Mouse (Mus musculus): ENCODE measurements at regions not wholly inside any gene's neighbourhood (a gene's known extent, or its start where the extent isn't known, plus 50 kb on each side); places are given as distances from the start of the nearest gene placed in this dataset.

GRCm38 (mm10) chr17:47207471-47207870, 161.2 kb upstream of the Mrps10 start:
- WGBS = 97% methylated on average over 4 of the region's 4 CpGs
- Histone ChIP-seq H3K36me3 (ENCODE audit: control insufficient read depth, insufficient read depth, low read length) (no peaks in the 10 kb centered on the region), H3K4me1 (replicated peaks; ENCODE audit: control insufficient read depth, insufficient read depth, low read length) (peaks cover 32% of the 10 kb centered on the region), H3K27ac (ENCODE audit: control insufficient read depth, insufficient read depth, low read length) (no peak overlapping the region), H3K27me3 (ENCODE audit: control insufficient read depth, insufficient read depth, low read length) (no peaks in the 10 kb centered on the region), H3K4me3 (ENCODE audit: control insufficient read depth, insufficient read depth, low read length) (no peak overlapping the region)
- TF ChIP-seq CTCF (IDR thresholded peaks at IDR 0.05; ENCODE audit: borderline replicate concordance, control insufficient read depth, extremely low read depth, insufficient read depth, low read length, poor library complexity) (no peak), POLR2A (IDR thresholded peaks at IDR 0.05; ENCODE audit: control insufficient read depth, extremely low read depth, insufficient read depth, low read length, poor library complexity) (no peak)
- DNase-seq = no peak

- Histone ChIP-seq H3K36me3 (ENCODE audit: control insufficient read depth, insufficient read depth, low read length) (no peaks in the 10 kb centered on the region), H3K4me1 (replicated peaks; ENCODE audit: control insufficient read depth, insufficient read depth, low read length) (peaks cover 25% of the 10 kb centered on the region), H3K27ac (ENCODE audit: control insufficient read depth, insufficient read depth, low read length) (peak overlapping the region; percentile 43), H3K27me3 (ENCODE audit: control insufficient read depth, insufficient read depth, low read length) (no peaks in the 10 kb centered on the region), H3K4me3 (ENCODE audit: control insufficient read depth, insufficient read depth, low read length) (no peak overlapping the region)
- TF ChIP-seq POLR2A (IDR thresholded peaks at IDR 0.05; ENCODE audit: control insufficient read depth, extremely low read depth, insufficient read depth, low read length, poor library complexity) (no peak), CTCF (IDR thresholded peaks at IDR 0.05; ENCODE audit: borderline replicate concordance, control insufficient read depth, extremely low read depth, insufficient read depth, low read length, poor library complexity) (no peak)
- DNase-seq = no peak
- WGBS = 13% methylated on average over 7 of the region's 7 CpGs
These were observed 164.1 kb upstream of the Mrps10 start for GRCm38 (mm10) chr17:47204470-47205162.

GRCm38 (mm10) chr17:47199206-47199605, 169.5 kb upstream of the Mrps10 start:
- peaks cover 19% of the 10 kb centered on the region for H3K4me1 ChIP-seq (replicated peaks; ENCODE audit: control insufficient read depth, insufficient read depth, low read length)
- no peaks in the 10 kb centered on the region for H3K36me3 ChIP-seq (ENCODE audit: control insufficient read depth, insufficient read depth, low read length)
- no peaks in the 10 kb centered on the region for H3K27me3 ChIP-seq (ENCODE audit: control insufficient read depth, insufficient read depth, low read length)
- no peak overlapping the region for H3K4me3 ChIP-seq (ENCODE audit: control insufficient read depth, insufficient read depth, low read length)
- TF ChIP-seq CTCF (IDR thresholded peaks at IDR 0.05; ENCODE audit: borderline replicate concordance, control insufficient read depth, extremely low read depth, insufficient read depth, low read length, poor library complexity) (no peak), POLR2A (IDR thresholded peaks at IDR 0.05; ENCODE audit: control insufficient read depth, extremely low read depth, insufficient read depth, low read length, poor library complexity) (no peak)
- DNase-seq = no peak
- WGBS = 87% methylated on average over 10 of the region's 10 CpGs
- no peak overlapping the region for H3K27ac ChIP-seq (ENCODE audit: control insufficient read depth, insufficient read depth, low read length)

- no peak for DNase-seq
- TF ChIP-seq POLR2A (IDR thresholded peaks at IDR 0.05; ENCODE audit: control insufficient read depth, extremely low read depth, insufficient read depth, low read length, poor library complexity) (no peak), CTCF (IDR thresholded peaks at IDR 0.05; ENCODE audit: borderline replicate concordance, control insufficient read depth, extremely low read depth, insufficient read depth, low read length, poor library complexity) (no peak)
- WGBS = 85% methylated on average over 7 of the region's 7 CpGs
- Histone ChIP-seq H3K27ac (ENCODE audit: control insufficient read depth, insufficient read depth, low read length) (no peak overlapping the region), H3K36me3 (ENCODE audit: control insufficient read depth, insufficient read depth, low read length) (no peaks in the 10 kb centered on the region), H3K27me3 (ENCODE audit: control insufficient read depth, insufficient read depth, low read length) (no peaks in the 10 kb centered on the region), H3K4me3 (ENCODE audit: control insufficient read depth, insufficient read depth, low read length) (no peak overlapping the region), H3K4me1 (replicated peaks; ENCODE audit: control insufficient read depth, insufficient read depth, low read length) (peaks cover 13% of the 10 kb centered on the region)
These were observed 170.7 kb upstream of the Mrps10 start for GRCm38 (mm10) chr17:47197957-47198356.

GRCm38 (mm10) chr17:47196992-47197391, 171.7 kb upstream of the Mrps10 start:
- H3K4me1 ChIP-seq (replicated peaks; ENCODE audit: control insufficient read depth, insufficient read depth, low read length) = peaks cover 13% of the 10 kb centered on the region
- 76% methylated on average over 6 of the region's 6 CpGs for WGBS
- TF ChIP-seq CTCF (IDR thresholded peaks at IDR 0.05; ENCODE audit: borderline replicate concordance, control insufficient read depth, extremely low read depth, insufficient read depth, low read length, poor library complexity) (no peak), POLR2A (IDR thresholded peaks at IDR 0.05; ENCODE audit: control insufficient read depth, extremely low read depth, insufficient read depth, low read length, poor library complexity) (no peak)

GRCm38 (mm10) chr17:47195981-47196380, 172.7 kb upstream of the Mrps10 start:
- no peaks in the 10 kb centered on the region for H3K27me3 ChIP-seq (ENCODE audit: control insufficient read depth, insufficient read depth, low read length)
- WGBS = 94% methylated on average over 7 of the region's 7 CpGs
- H3K4me1 ChIP-seq (replicated peaks; ENCODE audit: control insufficient read depth, insufficient read depth, low read length) = peaks cover 16% of the 10 kb centered on the region
- TF ChIP-seq CTCF (IDR thresholded peaks at IDR 0.05; ENCODE audit: borderline replicate concordance, control insufficient read depth, extremely low read depth, insufficient read depth, low read length, poor library complexity) (no peak), POLR2A (IDR thresholded peaks at IDR 0.05; ENCODE audit: control insufficient read depth, extremely low read depth, insufficient read depth, low read length, poor library complexity) (no peak)
- DNase-seq = no peak
- no peak overlapping the region for H3K4me3 ChIP-seq (ENCODE audit: control insufficient read depth, insufficient read depth, low read length)
- no peak overlapping the region for H3K27ac ChIP-seq (ENCODE audit: control insufficient read depth, insufficient read depth, low read length)
- H3K36me3 ChIP-seq (ENCODE audit: control insufficient read depth, insufficient read depth, low read length) = no peaks in the 10 kb centered on the region

More at GRCm38 (mm10) chr17:47196992-47197391, 171.7 kb upstream of the Mrps10 start:
- Histone ChIP-seq H3K27ac (ENCODE audit: control insufficient read depth, insufficient read depth, low read length) (no peak overlapping the region), H3K27me3 (ENCODE audit: control insufficient read depth, insufficient read depth, low read length) (no peaks in the 10 kb centered on the region), H3K36me3 (ENCODE audit: control insufficient read depth, insufficient read depth, low read length) (no peaks in the 10 kb centered on the region), H3K4me3 (ENCODE audit: control insufficient read depth, insufficient read depth, low read length) (no peak overlapping the region)
- DNase-seq = no peak

All from thymus, adult 2 months (tissue).